Mouse (Mus musculus): ENCODE data around the gene 1810010H24Rik.
"Not testable (repeated sequence)": the region's sequence is repeated elsewhere in the genome, so short reads cannot be mapped to it uniquely, and the experiment has no call there.

Gene 1810010H24Rik

DNA sequence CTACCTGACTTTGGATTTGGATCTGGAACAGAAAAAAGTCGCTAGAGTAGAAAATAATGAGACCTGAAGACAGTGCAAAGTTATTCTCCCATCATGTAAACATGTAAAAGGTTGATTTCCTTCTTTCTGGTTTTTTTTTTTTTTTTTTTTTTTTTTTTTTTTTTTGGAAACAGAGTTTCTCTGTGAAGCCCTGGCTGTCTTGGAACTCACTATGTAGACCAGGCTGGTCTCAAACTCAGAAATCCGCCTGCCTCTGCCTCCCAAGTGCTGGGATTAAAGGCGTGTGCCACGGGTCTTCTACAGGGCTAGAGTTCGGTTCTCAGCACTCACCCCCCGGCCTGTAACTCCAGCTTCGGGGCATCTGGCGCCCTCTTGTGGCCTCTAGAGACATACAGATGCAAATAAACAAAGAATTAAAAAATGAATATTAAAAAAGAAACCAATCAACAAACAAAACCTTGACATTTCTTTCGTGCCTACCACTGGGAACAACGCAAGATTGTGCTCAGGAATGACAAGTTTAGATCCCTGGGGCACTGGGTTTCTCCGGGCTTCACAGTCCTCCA lies 11.4 kb upstream of the 1810010H24Rik start:
- no peak for DNase-seq (ENCODE audit: low read depth)

DNA sequence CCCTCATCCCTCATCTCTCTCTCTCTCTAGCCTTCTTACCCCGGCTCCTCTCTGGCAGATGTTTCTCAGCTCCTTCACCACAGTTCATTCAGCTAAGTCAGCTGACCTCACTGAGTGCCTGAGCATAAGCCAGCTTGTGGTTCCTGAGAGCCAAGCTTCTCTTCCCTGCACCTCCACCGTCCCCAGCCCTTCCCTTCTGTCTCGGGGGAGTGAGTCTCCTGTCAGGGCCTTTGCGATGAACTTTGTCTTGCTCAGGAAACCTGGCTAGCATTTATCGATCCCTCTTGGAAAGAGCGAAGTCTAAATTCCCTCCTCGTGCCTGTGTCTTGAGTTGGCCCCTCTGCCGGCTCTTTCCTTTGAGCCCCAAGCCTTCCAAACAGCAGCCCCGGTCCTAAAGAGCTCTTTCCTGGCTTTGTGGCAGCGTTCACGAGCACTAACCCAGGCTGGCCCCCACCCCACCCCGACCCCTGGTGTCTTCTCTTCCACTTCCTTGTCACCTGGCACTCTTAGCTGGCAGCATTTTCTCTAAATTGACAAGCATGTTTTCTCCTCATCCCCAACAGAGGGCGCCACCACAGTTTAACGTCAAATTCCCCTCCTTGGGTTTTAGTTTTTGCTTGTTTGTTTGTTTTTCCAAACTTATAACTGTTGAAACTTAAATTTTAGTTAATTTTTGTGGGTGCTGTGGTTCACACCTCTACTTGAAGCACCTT lies 10.7 kb upstream of the 1810010H24Rik start:
- DNase-seq (ENCODE audit: low read depth) = no peak

DNA sequence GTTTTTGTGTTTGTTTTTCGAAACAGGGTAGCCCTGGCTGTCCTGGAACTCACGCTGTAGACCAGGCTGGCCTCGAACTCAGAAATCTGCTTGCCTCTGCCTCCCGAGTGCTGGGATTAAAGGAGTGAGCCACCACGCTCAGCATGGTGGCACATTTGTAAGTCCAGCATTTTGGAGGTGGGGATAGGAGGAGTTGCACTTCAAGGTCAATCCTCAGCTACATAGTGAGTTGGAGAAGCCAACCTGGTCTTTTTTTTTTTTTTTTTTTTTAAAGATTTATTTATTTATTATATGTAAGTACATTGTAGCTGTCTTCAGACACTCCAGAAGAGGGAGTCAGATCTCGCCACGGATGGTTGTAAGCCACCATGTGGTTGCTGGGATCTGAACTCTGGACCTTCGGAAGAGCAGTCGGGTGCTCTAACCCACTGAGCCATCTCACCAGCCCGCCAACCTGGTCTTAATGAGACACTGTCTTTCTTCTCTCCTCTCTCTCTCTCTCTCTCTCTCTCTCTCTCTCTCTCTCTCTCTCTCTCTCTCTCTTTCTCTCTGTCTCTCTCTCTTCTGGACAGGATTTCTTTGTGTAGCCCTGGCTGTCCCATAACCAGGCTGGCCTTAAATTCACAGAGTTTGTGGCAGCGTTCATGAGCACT lies 9.8 kb upstream of the 1810010H24Rik start:
- DNase-seq (ENCODE audit: low read depth) = not testable (repeated sequence)

DNA sequence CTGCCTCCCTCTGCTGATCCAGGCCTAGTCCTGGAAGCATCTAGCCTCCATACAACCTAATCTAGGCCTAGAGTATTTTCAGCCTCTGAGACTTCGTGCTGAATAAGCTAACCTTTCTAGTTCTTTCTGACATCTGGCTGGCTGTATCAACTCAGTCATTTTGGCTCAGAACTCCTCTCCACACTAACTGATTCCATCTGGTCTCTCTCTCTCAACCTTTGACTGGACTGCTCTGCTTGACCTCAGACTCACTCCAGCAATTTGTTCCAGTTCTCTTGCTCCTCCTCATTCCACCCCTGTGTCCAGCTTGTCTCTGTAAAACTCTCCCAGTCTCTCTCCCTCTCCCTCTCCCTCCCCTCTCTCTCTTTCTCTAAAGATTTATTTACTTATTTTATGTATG lies 8.6 kb upstream of the 1810010H24Rik start:
- DNase-seq (ENCODE audit: low read depth) = no peak

DNA sequence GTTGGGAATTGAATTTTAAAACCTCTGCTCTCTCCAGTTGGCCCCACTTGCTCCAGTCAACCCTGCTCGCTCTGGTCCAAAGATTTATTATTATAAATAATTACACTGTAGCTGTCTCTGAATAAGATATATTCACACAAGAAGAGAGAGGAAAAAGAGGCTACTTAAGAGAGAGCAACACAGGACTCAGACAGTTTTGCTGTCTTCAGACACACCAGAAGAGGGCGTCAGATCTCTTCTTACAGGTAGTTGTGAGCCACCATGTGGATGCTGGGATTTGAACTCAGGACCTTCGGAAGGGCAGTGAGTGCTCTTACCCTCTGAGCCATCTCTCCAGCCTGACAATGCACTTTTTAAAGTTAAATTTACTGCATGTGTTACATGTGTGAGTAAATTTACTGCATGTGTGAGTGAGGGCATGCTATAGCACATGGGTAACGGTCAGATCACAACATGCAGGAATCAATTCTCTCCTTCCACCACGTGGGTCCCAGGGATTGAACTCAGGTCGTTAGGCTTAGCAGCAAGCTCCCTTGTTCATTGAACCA lies 8.1 kb upstream of the 1810010H24Rik start:
- no peak for DNase-seq (ENCODE audit: low read depth)

DNA sequence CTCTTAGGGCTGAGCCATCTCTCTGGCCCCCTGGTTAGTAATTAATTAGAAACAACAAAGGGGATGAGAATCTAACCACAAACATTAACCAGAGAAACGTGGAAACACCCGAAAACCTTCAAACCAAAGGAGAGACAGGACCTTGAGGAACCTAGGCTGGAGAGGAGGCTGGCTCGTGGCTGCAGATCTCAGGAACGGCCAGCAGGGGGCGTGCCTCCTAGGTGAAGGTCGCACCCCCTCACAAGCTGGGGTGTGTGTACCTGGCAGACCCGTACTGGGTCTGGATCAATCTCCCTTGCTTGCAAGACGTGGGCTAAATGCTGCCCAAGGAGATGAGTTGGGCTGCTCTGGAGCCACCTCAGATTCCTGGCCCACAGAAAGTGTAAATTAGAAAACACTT lies 6.9 kb upstream of the 1810010H24Rik start:
- DNase-seq (ENCODE audit: low read depth) = no peak

DNA sequence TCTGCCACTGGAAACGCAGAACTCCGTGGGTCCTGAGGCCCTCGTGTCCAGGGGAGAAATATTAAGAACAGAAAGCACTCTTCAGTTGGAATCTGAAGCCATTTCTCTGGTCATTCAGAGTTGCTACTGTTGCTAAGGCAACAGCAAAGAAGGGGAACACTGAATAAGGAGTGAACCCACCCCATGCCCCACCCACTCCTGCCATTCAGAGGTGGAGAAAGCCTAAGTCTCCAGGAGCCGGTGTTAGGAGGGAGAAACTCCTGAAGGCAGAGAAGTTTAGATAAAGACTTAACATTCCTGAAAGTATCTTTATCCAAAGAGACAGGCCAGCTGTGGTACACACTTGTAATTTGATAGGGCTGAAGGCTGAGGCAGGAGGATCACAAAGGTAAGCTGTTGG lies 6.2 kb upstream of the 1810010H24Rik start:
- no peak for DNase-seq (ENCODE audit: low read depth)

DNA sequence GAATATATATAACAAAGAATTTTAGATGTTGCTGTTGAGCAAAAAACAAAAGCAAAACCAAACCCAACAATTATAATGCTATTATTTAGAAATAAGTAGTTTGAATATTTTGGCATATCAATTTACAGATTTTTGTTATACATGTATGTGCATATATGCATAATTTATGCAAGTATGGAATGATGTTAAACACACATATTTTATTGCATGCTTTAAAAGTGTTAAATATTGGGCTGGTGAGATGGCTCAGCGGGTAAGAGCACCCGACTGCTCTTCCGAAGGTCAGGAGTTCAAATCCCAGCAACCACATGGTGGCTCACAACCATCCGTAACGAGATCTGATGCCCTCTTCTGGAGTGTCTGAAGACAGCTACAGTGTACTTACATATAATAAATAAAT lies 5.8 kb upstream of the 1810010H24Rik start:
- DNase-seq (ENCODE audit: low read depth) = not testable (repeated sequence)

DNA sequence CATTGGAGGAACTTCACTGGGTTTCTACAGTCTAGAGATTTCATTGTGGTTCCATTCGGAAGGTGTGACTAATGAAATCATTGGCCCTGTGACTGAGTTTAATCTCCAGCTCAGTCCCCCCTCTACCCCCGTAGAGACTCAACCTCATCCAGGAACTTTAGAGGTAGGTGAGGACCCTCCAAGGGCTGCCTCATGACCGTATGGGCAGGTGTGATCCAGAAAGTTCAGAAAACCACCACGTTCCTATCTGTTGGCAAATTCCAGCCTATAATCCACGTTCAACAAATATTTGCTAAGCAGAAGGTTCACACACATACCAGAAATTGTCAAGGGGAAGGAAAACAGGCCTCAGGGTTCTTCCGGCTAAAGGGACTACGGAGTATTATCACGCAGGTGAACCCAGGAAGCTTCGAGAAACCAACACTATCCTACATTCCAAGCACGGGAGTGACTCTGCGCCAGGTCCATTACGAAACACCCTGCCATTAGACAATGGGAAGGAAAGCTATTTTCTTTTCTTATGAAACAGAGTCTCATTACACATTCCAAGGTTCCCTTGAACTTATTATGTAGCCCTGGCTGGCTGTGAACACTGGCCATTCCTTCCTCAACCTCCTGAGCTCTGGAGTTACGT lies 3.3 kb upstream of the 1810010H24Rik start:
- no peak for DNase-seq (ENCODE audit: low read depth)

DNA sequence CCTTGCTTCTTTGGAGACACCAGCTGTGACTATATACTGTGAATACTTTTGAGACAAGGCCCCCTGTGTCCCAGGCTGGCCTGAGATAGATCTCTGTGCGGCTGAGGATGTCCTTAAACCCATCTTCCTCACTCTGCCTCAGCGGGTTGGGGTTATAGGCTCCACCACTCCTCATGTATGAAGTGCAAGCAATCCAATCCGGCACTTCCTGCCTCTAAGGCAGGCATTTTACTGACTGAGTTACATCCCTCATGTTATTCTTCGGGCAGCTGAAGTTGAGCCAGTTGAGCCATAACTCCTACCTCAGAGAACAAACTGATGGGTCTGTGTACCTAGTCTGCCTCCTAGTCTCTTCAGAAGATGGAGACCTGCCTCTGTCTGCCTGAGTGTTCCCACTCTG lies 1.1 kb upstream of the 1810010H24Rik start:
- DNase-seq (ENCODE audit: low read depth) = no peak

DNA sequence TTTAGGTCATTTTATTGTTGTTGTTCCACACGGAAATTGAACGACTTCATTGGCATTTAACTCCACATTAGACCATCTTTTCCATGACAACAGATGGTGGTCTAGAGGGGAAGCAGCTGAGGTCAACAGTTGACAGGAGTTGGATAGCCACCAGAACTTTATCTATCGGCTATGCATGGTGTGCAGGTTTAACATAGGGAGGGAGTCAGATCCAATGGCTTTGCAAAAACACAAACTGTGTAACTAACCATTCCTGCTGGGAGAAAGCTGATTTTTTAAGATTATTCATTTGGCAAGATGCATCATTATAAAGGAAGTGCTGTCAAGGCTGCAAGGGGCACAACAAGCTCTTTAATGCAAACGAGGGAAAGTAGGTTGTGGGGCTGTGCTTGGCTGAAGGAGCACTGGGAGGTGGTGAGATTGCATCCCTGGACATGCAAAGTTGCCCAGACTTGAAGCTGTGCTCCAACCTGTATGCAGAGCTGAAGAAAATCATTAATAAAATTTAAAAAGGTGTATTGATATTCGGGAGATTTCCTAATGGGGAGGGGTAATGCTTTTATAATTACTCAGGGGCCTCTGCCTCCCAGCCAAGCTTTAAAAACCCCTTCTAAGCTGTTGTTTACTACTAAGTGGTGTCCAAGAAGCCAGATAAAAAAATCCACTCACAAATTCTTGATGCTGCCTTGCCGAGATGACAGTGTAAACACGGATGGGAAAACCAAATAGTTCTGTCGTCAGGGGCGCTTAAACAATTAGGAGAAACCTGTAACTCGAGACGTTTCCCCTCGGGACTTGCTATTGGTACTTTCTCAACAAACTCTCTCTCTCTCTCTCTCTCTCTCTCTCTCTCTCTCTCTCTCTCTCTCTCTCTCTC lies 1.3 kb downstream of the 1810010H24Rik start:
- no peak for DNase-seq (ENCODE audit: low read depth)

DNA sequence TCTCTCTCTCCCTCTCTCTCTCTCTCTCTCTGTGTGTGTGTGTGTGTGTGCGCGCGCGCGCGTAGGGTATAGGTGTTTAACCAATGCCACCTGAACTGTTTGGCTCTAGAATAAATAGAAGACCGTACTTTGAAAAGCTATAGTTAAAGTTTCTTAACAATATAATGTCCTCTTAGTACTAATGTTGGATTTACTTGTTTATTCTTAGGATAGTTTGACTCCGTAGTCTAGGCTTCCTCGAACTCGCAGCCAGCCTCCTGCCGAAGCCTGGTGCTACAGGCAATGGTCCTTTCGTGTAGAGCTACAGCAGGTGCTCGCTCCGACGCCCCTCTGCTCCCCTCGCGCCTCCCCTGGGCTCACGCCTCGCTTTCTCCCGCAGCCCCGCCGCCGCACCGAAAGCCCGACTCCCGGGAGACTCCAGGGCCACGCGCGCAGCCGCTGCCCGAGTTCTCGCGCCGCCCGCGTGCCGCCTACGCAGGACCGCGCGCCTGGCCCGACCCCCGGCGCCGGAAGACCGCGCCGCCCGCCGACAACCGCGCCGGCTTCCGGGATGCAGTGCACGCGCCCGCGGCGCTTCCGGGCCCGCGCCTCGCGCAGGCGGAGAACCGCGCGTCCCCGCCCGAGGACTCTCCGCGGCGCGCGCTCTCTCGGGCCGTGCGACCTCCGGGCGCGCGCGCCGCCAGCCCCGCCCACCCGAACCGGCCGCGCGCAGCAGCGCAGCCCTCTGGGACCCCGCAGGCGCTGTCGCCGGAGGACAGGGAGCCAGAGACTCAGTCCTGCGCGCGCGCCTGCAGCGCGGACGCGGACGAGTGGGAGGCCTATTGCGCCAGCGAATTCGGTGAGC lies 2.2 kb downstream of the 1810010H24Rik start:
- DNase-seq (ENCODE audit: low read depth) = peak; percentile 59

DNA sequence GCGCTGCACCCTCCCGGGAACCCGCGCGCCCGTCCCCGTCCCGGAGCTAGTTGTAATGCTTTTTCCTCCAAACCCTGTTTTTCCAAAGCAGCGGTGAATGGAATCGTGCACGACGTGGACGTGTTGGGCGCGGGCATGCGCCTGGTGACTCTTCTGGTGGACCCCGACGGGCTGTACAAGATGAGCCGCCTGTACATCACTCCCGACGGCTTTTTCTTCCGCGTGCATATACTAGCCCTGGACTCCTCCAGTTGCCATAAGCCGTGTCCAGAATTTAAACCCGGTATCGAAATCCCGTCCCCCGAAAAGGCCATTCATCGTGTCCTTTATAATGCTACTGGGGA lies 2.8 kb downstream of the 1810010H24Rik start:
- DNase-seq (ENCODE audit: low read depth) = no peak

DNA sequence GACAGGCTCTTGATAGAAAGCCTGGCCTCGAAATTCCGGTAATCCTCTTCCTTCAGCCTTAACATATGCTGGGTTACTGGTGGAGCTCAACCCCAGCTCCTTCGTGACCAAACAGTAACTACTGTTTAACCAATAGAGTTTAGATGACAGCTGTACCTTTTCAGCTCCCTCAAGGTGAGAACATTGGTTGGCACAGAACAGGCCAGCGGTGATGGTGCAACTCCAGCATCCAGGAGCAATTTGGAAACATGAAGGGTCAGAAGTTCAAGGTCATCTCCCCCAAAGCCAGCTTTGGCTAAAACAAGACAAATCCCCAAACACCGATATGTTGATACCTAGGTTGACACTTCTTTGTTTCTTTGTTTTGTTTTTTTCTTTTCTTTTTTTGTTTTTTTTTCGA lies 3.3 kb downstream of the 1810010H24Rik start:
- DNase-seq (ENCODE audit: low read depth) = no peak

DNA sequence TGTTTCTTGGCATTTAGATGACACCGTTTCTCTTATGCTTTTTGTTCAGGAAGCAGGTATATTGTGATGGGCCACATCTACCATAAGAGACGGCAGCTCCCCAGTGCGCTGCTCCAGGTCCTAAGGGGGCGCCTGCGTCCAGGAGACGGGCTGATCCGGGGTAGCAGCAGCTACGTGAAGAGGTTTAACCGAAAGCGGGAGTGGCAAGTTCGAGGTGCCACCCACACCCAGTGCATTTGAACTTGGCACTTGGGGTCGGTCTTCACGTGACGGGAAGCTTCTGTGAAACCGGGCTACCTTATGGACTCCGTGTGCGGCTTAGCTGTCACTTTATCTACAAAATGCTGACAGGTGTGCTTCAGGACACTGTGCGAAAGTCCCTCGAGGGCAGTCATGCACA lies 4.1 kb downstream of the 1810010H24Rik start:
- no peak for DNase-seq (ENCODE audit: low read depth)

DNA sequence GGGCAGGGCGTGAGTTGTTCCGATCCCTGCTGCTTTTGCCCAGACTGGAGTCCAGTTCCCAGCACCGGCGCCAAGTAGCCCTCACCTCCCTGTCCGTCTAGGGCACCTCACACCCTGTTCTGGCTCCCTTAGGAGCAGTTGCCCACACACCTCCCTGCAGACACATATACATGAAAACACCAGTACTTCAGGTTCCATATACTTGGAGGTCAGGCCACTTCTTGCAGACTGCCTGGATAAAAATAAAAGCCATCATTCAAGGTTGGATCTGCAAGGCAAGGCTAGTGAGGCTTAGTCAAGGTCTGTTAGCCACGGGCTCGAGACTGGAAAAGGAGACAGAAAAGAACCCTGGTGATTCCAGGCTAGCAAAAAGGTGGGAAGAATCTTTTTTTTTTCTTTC lies 6.2 kb downstream of the 1810010H24Rik start:
- no peak for DNase-seq (ENCODE audit: low read depth)

DNA sequence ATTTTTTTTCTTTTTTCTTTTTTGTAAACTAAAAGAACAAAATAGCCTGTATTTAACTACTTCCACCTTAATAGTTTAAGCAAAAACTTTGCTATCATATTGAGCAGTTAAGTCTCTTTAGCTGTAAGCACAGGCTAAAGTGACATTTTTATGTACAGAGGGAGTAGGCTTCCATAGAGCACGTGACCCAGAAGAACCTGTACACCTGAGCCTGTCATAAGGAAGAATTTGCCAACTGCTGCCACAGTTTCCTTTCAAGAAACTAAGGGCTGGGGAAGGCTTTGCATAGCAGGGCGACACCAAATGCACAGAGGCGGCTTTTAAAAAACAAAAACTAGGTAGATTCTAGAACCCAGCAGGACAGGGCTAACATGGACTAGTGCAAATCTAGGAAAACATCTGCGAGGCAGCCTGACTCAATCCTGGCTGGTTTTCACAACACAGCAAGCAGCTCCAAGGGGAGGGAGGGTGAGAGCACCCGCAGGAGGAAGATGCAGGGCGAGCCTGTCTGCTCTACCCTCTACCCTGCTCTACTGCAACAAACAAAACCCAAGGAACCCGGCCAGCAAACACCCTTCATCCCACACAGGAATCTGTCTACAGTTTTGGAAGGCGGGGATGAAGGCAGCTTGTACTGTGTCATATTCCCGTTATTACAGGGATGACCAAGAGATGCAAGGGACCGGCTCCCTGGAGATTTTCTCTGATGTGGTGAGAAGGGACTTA lies 8.8 kb downstream of the 1810010H24Rik start:
- DNase-seq (ENCODE audit: low read depth) = no peak

DNA sequence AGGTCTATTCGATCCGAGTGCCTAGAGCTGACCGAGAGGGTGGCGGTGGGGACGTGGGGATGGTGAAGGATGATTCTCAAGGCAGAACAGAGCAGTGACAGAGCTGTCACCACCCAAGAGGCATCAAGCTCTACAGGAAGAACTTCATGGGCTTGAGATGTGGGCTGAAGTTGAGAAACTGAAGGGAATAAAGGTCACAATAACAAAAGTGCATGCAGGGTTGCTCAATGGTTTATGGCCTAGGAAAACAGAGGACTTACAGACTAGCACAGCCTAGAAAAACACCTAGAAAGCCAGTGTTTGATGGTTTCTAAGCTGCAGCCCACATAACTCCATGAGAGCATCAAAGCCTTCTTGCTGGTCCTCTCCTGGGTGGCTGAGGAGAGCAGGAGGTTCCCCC lies 13.9 kb downstream of the 1810010H24Rik start:
- DNase-seq (ENCODE audit: low read depth) = no peak

DNA sequence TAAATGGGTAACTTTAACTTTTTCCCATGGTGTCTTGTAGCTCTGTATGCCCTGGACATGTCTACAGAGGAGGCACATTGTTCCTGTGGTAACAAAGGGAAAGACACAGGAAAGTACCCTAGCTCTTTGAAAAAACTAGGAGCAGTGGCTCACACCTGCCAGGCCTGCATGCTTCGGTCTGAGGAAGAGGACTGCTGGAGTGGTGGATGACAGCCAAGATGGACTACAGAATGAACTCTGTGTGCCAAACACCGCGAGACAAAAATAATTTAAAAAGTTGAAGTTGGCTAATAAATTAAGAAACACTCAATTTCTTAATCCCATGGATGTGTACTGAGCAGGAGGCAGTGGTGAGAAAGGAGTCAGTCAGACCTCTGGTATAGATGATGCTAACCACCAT lies 15.9 kb downstream of the 1810010H24Rik start:
- DNase-seq (ENCODE audit: low read depth) = no peak

DNA sequence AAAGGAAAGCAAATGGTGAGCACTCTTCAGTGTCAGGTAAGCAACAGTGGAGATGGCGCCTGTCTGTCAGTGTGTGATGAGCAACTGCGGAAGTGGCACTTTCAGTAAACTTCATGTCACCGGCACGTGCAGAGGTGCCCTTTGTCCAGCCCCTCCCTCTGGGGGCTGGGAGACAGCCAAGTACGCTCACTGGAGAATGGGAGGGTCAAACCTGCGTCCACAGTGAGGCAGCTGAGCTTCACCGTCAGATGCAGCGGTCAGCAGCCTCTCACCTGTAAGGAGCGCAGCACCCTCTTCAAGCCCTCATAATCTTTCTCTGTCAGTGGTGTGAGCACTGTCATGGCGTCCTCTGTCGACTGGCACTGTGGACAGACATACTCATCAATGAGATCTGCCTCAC lies 17.9 kb downstream of the 1810010H24Rik start:
- no peak for DNase-seq (ENCODE audit: low read depth)

Data from c-Kit-positive CD71-negative TER-119-negative erythroid progenitor cells, embryonic 14.5 days (primary cell).